Mouse (Mus musculus): ENCODE measurements around the gene Cldn7. TPM values are rescaled to one million over a fixed set of nuclear protein-coding genes. Genes with fewer than 3 reads are reported as not detected.
"Not testable (repeated sequence)": the region's sequence is repeated elsewhere in the genome, so short reads cannot be mapped to it uniquely, and the experiment has no call there.

Cldn7 gene
- polyA plus RNA-seq, 1 experiment from 2014 or later: 0.58 TPM

DNA sequence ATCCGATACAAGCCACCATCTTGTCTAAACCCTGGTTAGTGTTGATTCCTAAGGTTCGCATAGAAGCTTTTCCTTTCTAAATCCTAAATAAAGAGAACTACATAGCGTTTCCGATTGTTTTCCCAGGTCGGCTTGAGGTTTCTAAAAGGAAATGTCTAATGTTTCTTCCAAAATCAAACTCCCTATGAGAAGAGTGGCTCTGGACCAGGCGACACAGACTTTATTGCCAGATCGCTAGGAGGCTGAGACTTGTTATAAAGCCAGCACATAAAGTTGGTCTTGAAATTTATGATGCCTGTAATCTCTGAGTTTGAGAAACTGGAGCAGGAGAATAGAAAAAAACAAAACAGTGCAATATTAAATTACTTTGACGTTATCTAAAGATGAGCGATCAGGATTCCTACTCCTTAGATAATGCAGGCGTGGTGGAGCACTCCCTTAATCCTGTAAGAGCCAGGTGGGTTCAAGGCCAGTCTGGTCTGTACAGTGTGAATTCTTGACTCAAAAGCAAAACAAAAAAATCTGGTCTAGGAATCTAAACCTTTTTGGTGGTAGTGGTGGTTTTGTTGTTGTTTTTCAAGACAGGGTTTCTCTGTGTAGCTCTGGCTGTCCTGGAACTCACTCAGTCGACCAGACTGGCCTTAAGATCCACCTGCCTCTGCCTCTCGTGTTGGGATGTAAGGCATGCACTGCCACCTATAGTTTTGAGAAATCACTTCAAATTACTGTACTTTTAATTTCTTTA lies 42.4 kb upstream of the Cldn7 start:
- H3K27me3 ChIP-seq (replicated peaks): no peaks in the 10 kb centered on the region
- no peaks in the 10 kb centered on the region for H3K9me3 ChIP-seq
- H3K36me3 ChIP-seq (replicated peaks): peaks cover 14% of the 10 kb centered on the region; the same call in 1 of the 2 replicates
- peak overlapping the region; percentile 90 for H3K27ac ChIP-seq
- H3K9ac ChIP-seq: peak overlapping the region; percentile 40
- peak overlapping the region; percentile 81 for H3K4me2 ChIP-seq
- H3K4me1 ChIP-seq: peaks cover 30% of the 10 kb centered on the region
- peak overlapping the region; percentile 83 for H3K4me3 ChIP-seq
- ATAC-seq (replicated peaks): no peak
- WGBS: 3% methylated on average over 12 of the region's 12 CpGs

DNA sequence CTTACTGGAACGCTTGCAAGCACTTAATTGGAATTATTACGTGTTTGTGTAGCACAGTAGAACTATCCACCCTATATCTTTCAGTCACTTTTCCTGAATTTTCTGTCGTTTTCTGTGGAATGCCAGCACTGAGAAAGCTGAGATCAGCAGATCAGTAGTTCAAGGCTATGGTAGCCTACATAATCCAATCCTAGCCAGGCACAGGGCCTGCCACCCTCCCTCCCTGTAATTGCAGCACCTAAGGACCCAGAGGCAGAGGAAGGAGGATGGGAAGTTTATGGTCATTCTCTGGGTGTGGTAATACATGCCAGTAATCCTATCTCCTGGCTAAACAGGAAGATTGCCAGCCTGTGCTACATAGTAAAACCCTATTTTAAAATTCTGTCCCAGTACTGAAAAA lies 41.8 kb upstream of the Cldn7 start:
- no peak overlapping the region for H3K4me3 ChIP-seq
- no peak overlapping the region; the same call in 1 of the 2 replicates for H3K9ac ChIP-seq
- peaks cover 30% of the 10 kb centered on the region for H3K4me1 ChIP-seq
- H3K36me3 ChIP-seq (replicated peaks): peaks cover 8% of the 10 kb centered on the region; the same call in 1 of the 2 replicates
- 73% methylated on average over 3 of the region's 3 CpGs for WGBS
- no peaks in the 10 kb centered on the region for H3K9me3 ChIP-seq
- H3K4me2 ChIP-seq: no peak overlapping the region
- peak overlapping the region; percentile 23; the same call in 1 of the 2 replicates for H3K27ac ChIP-seq
- no peaks in the 10 kb centered on the region for H3K27me3 ChIP-seq (replicated peaks)
- no peak for ATAC-seq (replicated peaks)

DNA sequence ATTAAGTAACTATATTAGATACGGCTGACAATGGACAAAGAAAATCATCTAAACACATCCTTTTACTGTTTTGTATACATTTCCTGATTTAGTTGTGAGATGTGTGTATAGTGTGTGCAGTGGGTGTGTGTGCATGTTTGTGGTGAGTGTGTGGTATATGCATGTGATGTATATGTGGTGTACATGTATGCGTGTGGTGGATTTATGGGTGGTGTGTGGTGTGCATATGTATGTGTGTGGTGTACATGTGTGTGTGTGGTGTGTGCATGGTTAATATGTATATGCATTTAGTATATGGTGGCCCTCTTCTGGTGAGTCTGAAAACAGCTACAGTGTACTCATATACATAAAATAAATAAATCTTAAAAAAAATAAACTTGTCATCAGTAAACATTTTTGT lies 37.1 kb upstream of the Cldn7 start:
- H3K4me3 ChIP-seq: no peak overlapping the region
- no peaks in the 10 kb centered on the region for H3K27me3 ChIP-seq (replicated peaks)
- H3K27ac ChIP-seq: no peak overlapping the region
- H3K36me3 ChIP-seq (replicated peaks): no peaks in the 10 kb centered on the region
- no peak overlapping the region for H3K9ac ChIP-seq
- no peak overlapping the region for H3K4me2 ChIP-seq
- peaks cover 5% of the 10 kb centered on the region for H3K4me1 ChIP-seq
- H3K9me3 ChIP-seq: no peaks in the 10 kb centered on the region
- ATAC-seq (replicated peaks): no peak
- 99% methylated on average over 2 of the region's 2 CpGs for WGBS

DNA sequence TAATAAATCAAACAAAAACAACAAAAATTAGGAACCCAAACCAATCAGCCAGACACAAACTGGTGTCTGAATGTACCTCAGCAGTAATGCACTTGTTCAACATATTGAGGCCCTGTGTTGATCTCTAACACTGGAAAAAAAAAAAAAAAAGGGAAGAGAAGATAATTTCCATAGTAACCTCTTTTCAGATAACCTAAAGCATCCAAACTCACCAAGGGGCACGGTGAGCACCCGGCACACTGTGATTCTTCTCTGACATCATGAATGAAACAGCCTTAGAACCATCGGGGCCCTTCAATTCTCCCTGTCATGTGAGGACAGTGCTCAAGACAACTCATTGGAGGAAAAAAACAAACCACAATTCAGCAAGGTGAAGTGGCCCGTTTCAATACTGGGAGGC lies 34.9 kb upstream of the Cldn7 start:
- 89% methylated on average over 4 of the region's 4 CpGs for WGBS
- H3K4me1 ChIP-seq: peaks cover 3% of the 10 kb centered on the region; the same call in 1 of the 2 replicates
- H3K27ac ChIP-seq: no peak overlapping the region
- H3K36me3 ChIP-seq (replicated peaks): no peaks in the 10 kb centered on the region
- H3K27me3 ChIP-seq (replicated peaks): no peaks in the 10 kb centered on the region
- H3K4me2 ChIP-seq: no peak overlapping the region
- H3K4me3 ChIP-seq: no peak overlapping the region
- ATAC-seq (replicated peaks): no peak
- H3K9ac ChIP-seq: no peak overlapping the region
- H3K9me3 ChIP-seq: no peaks in the 10 kb centered on the region

DNA sequence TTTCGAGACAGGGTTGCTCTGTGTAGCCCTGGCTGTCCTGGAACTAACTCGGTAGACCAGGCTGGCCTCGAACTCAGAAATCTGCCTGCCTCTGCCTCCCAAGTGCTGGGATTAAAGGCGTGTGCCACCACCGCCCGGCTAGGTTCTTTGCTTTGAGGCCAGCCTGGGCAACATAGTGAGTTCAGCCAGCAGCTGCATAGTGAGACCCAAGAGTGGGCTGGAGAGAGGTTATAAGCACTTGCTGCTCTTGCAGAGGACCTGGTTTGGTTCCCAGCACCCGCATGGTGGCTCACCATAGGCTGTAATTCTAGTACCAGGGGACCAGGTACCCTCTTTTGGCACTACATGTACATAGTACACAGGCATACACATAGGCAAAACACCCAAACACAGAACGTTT lies 34.4 kb upstream of the Cldn7 start:
- H3K27ac ChIP-seq; H3K9ac ChIP-seq; H3K36me3 ChIP-seq (replicated peaks); H3K9me3 ChIP-seq; H3K4me3 ChIP-seq; ATAC-seq (replicated peaks); H3K4me2 ChIP-seq; H3K4me1 ChIP-seq; H3K27me3 ChIP-seq (replicated peaks): not testable (repeated sequence)
- WGBS: 87% methylated on average over 8 of the region's 8 CpGs

DNA sequence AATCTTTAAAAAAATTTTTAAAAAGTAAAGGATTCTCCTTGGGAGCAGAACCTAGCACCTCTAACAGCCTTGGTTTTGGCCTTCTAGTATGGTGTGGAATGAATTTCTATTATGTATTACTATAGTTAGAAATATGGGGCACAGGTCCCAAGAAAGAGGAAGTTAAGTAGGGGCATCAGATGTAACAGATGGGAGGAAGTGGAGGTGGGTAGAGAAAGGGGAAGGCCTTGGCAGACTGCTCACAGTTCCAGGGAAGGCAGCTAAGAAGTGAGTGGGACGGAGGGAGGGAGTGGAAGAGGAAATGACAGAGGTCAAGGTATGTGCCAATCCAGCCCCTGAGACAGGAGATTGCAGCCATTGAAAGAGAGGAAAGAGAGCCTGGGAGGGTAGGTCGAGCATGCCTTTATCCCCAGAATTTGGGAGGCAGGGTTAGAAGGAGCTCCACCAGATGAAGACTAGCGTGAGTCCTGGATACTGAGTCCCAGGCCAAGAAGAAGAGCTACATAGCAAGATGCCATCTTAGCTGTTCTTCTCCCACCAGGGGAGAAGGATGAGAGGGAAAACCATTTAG lies 33.5 kb upstream of the Cldn7 start:
- ATAC-seq (replicated peaks): no peak
- 0 out of 2 replicates have a peak, but pooled peaks cover 6% of the 10 kb centered on the region for H3K27me3 ChIP-seq (replicated peaks)
- no peak overlapping the region for H3K9ac ChIP-seq
- WGBS: 74% methylated on average over 3 of the region's 3 CpGs
- no peaks in the 10 kb centered on the region for H3K9me3 ChIP-seq
- no peak overlapping the region for H3K27ac ChIP-seq
- no peak overlapping the region for H3K4me3 ChIP-seq
- no peak overlapping the region for H3K4me2 ChIP-seq
- no peaks in the 10 kb centered on the region for H3K36me3 ChIP-seq (replicated peaks)
- H3K4me1 ChIP-seq: peaks cover 11% of the 10 kb centered on the region

DNA sequence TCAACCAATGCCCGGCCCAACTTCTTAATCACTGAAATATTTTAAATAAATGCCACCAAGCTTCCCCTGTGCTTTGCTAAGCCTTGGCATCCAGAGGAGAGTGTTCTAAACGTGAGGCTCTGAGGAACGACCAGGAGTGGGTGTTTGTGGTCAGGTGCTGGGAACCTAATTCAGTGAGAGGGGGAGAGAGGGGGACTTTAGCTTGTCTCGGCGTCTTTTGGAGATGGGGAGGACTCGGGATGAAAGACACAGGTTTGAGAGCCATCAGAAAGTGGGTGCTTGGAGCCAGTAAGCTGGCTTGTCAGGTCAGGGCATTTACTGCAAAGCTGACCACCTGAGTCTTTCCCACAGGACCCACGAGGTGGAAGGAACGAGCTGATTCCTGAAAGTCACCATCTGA lies 32.8 kb upstream of the Cldn7 start:
- Histone ChIP-seq H3K27ac (no peak overlapping the region), H3K9me3 (no peaks in the 10 kb centered on the region), H3K36me3 (replicated peaks) (no peaks in the 10 kb centered on the region), H3K4me2 (no peak overlapping the region), H3K4me3 (no peak overlapping the region), H3K9ac (no peak overlapping the region), H3K4me1 (peaks cover 18% of the 10 kb centered on the region), H3K27me3 (replicated peaks) (peaks cover 13% of the 10 kb centered on the region)
- WGBS: 74% methylated on average over 8 of the region's 8 CpGs
- no peak for ATAC-seq (replicated peaks)

DNA sequence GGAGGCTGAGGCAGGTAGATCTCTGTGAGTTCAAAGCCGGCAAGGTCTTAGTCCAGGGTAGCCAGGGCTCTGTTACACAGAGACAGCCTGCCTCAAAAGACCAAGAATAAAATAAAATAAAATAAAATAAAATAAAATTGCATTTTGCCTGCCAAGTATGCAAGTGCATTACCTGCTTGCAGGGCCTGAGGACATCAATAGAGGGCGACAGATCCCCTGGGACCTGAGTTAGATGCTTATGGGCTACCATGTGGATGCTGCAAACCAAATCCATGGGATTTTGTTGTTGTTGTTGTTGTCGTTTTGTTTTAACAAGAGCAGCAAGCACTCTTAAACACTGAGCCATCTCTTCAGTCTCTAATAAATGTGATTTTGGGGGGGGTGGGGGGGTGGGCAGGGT lies 32.3 kb upstream of the Cldn7 start:
- Histone ChIP-seq H3K36me3 (replicated peaks) (no peaks in the 10 kb centered on the region), H3K27me3 (replicated peaks) (peaks cover 18% of the 10 kb centered on the region), H3K27ac (no peak overlapping the region), H3K9me3 (no peaks in the 10 kb centered on the region), H3K4me2 (no peak overlapping the region), H3K4me3 (no peak overlapping the region), H3K9ac (no peak overlapping the region), H3K4me1 (peaks cover 23% of the 10 kb centered on the region)
- no peak for ATAC-seq (replicated peaks)
- 36% methylated on average over 3 of the region's 3 CpGs for WGBS

DNA sequence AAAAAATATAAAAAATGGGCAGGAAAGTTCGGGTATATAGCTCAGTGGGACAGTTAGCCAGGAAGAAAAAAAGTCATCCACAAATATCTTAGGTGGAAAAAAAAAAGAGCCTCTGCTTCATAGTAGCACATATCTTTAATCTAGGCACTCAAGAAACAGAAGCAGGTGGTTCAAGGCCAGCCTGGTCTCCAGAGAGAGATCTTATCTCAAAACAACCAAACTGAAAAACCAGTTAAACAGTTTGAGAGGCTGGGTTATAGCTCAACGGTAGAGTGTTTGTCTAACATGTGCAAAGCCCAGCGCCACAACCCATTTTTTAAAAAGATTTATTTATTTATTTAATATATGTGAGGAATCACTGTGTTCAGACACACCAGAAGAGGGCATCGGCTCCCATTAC lies 31.5 kb upstream of the Cldn7 start:
- no peaks in the 10 kb centered on the region for H3K9me3 ChIP-seq
- 80% methylated on average over 4 of the region's 4 CpGs for WGBS

DNA sequence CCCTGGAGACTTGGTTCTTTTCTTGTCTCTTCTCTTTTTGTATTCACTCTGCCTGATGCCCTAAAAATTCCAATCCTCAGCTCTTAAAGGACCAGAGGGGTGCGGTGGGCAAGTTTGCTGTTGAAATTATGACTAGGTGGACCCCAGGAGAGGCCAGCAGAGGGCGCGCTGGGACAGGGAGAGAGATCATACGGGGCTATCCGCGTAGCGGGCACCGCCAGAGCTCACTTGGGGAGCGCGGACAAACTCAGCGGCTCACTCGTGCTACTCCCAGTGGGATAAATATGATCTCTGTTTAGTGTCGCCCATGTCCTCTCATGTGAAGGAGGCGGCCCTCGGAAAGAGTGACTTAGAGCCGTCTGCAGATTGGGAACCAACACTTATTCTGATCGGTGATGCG lies 30.4 kb upstream of the Cldn7 start:
- Histone ChIP-seq H3K4me2 (peak overlapping the region; percentile 38), H3K4me1 (peaks cover 23% of the 10 kb centered on the region), H3K27me3 (replicated peaks) (peaks cover 27% of the 10 kb centered on the region), H3K9me3 (no peaks in the 10 kb centered on the region), H3K4me3 (no peak overlapping the region), H3K9ac (no peak overlapping the region), H3K36me3 (replicated peaks) (no peaks in the 10 kb centered on the region), H3K27ac (no peak overlapping the region)
- 0 out of 2 replicates have a peak, but pooled peaks have one; percentile 25 for ATAC-seq (replicated peaks)
- 1% methylated on average over 18 of the region's 18 CpGs for WGBS

More for the DNA sequence above, 31.5 kb upstream of the Cldn7 start:
- Histone ChIP-seq H3K27me3 (replicated peaks) (peaks cover 26% of the 10 kb centered on the region), H3K4me3 (no peak overlapping the region), H3K4me1 (peaks cover 23% of the 10 kb centered on the region), H3K4me2 (no peak overlapping the region), H3K27ac (no peak overlapping the region), H3K36me3 (replicated peaks) (no peaks in the 10 kb centered on the region), H3K9ac (no peak overlapping the region)
- no peak for ATAC-seq (replicated peaks)

DNA sequence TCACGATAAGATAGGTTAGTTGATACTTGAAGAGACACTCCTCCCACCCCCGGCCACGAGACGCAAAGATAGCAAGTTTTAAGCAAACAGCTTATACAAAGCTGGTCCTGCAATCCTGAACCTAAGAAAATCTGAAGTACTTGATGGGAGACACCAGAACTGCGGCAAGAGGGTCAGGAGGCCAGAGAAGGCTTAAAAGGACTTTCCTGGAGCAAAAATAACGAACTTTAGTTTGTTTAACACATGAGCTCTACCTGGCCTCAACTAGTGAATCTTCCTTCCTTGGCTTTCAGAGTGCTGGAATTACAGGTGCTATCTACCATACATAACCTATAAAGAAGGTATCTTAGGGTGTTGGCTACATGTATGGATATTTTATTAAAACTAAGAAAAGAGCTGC lies 29.9 kb upstream of the Cldn7 start:
- Histone ChIP-seq H3K4me3 (no peak overlapping the region), H3K4me1 (peaks cover 23% of the 10 kb centered on the region), H3K36me3 (replicated peaks) (no peaks in the 10 kb centered on the region), H3K27ac (no peak overlapping the region), H3K4me2 (peak overlapping the region; percentile 100), H3K27me3 (replicated peaks) (peaks cover 30% of the 10 kb centered on the region), H3K9ac (no peak overlapping the region), H3K9me3 (no peaks in the 10 kb centered on the region)
- no peak for ATAC-seq (replicated peaks)
- WGBS: 18% methylated on average over 6 of the region's 6 CpGs

DNA sequence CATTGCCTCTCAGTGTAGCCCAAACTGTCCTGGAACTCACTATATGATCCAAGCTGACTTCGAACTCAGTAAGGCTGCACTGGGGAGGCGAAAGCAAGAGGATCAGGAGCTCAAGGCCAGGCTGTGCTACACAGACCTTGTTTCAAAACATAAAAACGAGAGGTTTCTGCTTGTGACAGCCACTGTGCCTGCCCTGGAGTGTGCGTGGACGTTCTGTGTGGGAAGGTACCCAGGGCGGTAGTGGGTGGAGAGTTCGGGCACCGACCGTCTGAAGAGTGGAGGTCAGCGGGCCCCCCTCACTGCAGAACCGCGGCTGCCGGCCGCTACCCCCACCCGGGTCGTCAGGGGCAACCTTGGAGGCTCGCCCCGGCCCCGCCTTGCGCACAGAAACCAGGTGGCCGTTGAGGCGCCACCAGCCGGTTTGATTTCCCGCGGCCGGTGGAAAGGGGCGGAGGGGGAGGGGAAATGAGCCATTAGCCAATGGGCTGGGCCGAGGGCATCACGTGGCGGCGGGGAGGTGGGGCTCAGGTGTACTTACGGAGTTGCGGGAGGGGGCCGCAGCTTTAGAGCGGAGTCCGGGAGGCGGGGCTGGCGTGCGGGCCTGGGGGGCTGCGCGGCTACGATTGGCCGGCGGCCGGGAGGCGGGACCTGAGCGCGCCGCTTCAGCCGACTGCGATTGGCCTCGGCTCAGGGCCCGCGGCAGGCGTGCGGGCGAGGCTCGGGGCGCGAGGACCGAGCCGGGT lies 29.3 kb upstream of the Cldn7 start, which contains the start of gene Ybx2:
Gene Ybx2, plus strand, starts transcription at position 660 of the 743 bp plus-strand sequence.
- peak within 1 kb of the TSS; percentile 40 for H3K9ac ChIP-seq
- H3K4me3 ChIP-seq: peak within 1 kb of the TSS; percentile 63
- 3% methylated on average over 37 of the region's 62 CpGs for WGBS
- peak within 1 kb of the TSS; percentile 39; the same call in 1 of the 2 replicates for H3K27ac ChIP-seq
- H3K36me3 ChIP-seq (replicated peaks): no peaks in the 10 kb centered on the region
- ATAC-seq (replicated peaks): peak; percentile 93
- peaks cover 23% of the 10 kb centered on the region for H3K4me1 ChIP-seq
- peaks cover 30% of the 10 kb centered on the region for H3K27me3 ChIP-seq (replicated peaks)
- peak within 1 kb of the TSS; percentile 100 for H3K4me2 ChIP-seq
- no peaks in the 10 kb centered on the region for H3K9me3 ChIP-seq
